Mouse (Mus musculus) small intestine, adult 2 months (tissue): Measurements from ENCODE around the gene Npepps. TPM values are rescaled to one million over a fixed set of nuclear protein-coding genes. Genes with fewer than 3 reads are reported as not detected.

Experiments used
- H3K27ac ChIP-seq: fragments of 200-500 bp; 2 replicates; pipeline ENCODE4 v1.5.1; 2012; ENCODE audit warnings: low read depth, low read length, control low read depth, inconsistent platforms; ENCODE audit not compliant: insufficient read depth
- H3K27me3 ChIP-seq: fragments of 200-500 bp; 2 replicates; pipeline ENCODE4 v1.6.1; 2012; ENCODE audit warnings: mild to moderate bottlenecking, moderate library complexity, low read length, inconsistent platforms; ENCODE audit not compliant: control insufficient read depth, insufficient read depth
- H3K36me3 ChIP-seq: fragments of 200-500 bp; 2 replicates; pipeline ENCODE4 v1.6.1; 2012; ENCODE audit warnings: mild to moderate bottlenecking, low read length, control low read depth, inconsistent platforms; ENCODE audit not compliant: control insufficient read depth, insufficient read depth
- H3K4me1 ChIP-seq: fragments of 200-500 bp; 2 replicates; pipeline ENCODE4 v1.6.1; 2012; ENCODE audit warnings: low read length, inconsistent platforms, mixed read lengths; ENCODE audit not compliant: control insufficient read depth, insufficient read depth, insufficient read length
- H3K4me3 ChIP-seq: fragments of 200-500 bp; 2 replicates; pipeline ENCODE4 v1.5.1; 2012; ENCODE audit warnings: low read depth, mild to moderate bottlenecking, control low read depth, inconsistent platforms, low read length, moderate library complexity
- CTCF ChIP-seq: fragments of 200-500 bp; IDR thresholded peaks from 2 replicates; pipeline ENCODE4 v1.5.1; 2012; ENCODE audit warnings: low read depth, mild to moderate bottlenecking, control low read depth, inconsistent platforms, low read length, moderate library complexity, mixed read lengths; ENCODE audit not compliant: insufficient replicate concordance, insufficient read length; ENCODE audit errors: extremely low read depth
- POLR2A ChIP-seq: fragments of 200-500 bp; IDR thresholded peaks from 2 replicates; pipeline ENCODE4 v1.6.1; 2012; ENCODE audit warnings: low read depth, mild to moderate bottlenecking, control low read depth, inconsistent platforms, low read length, moderate library complexity
- WGBS: fragments of 180-500 bp; shearing (Covaris S2); methylation state at CpG from one replicate; pipeline ENCODE4 v1.1.7; 2018; 5-methylcytosine and 5-hydroxymethylcytosine counted together
- polyA plus RNA-seq: library from polyadenylated mRNA; depleted of rRNA; stranded (reverse); fragments of >200 nt; gene quantifications from 2 replicates; pipeline ENCODE4 v1.2.3, GENCODE M21; 2012

The Npepps gene
- polyA plus RNA-seq, 1 experiment, result 27.3 TPM

DNA sequence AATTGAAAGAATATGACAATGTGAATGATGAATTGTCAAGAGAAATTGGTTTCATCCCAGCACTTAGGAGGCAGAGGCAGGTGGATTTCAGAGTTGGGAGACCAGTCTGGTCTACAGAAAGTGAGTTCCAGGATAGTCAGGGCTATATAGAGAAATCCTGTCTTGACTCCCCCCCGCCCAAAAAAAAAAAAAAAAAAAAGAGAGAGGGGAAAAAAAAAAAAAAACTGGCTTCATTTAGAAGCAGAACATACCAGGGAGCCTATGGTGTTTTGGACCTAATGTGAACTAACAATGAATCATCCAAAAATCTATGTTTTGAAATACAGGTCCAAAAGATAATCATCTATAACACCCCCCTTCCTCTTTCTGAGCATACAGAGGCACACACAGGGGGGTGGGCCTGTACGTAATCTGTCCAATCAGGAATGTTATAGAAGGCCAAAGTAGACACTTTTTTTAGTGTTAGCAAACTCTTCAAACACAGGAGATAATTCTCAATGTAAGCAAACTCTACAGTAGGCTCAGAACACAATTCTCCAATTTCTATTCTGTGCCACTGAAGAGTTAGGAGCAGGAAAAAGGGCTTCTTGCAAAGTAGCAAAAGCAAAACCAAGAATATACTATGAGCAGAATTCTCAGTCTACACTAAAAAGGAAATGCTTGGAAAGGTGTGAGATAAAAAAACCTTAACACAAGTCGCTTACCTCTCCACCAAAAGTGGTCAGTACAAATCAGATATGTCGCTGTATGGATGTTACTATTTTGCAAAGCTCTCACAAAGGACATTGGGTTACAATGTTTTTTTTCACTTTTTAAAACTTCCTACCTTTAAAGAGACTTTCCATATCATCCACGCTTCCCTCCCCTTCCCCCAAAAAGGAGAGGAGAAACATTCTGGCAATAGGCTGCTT is 94.5 kb downstream of the Npepps start:
- Histone ChIP-seq H3K4me3 (no peak overlapping the region), H3K36me3 (peaks cover 36% of the 10 kb centered on the region), H3K4me1 (no peaks in the 10 kb centered on the region; the same call in 1 of the 2 replicates), H3K27ac (no peak overlapping the region), H3K27me3 (no peaks in the 10 kb centered on the region)
- WGBS, result 52% methylated on average over 5 of the region's 5 CpGs
- TF ChIP-seq POLR2A (no peak), CTCF (no peak)

GRCm38 (mm10) chr11:97184875-97185274 is 95.6 kb downstream of the Npepps start:
- Histone ChIP-seq H3K4me1 (no peaks in the 10 kb centered on the region), H3K36me3 (peaks cover 47% of the 10 kb centered on the region), H3K27ac (no peak overlapping the region), H3K27me3 (no peaks in the 10 kb centered on the region), H3K4me3 (no peak overlapping the region)
- 62% methylated on average over 5 of the region's 5 CpGs for WGBS
- TF ChIP-seq CTCF, result no peak
- TF ChIP-seq POLR2A, result no peak

DNA sequence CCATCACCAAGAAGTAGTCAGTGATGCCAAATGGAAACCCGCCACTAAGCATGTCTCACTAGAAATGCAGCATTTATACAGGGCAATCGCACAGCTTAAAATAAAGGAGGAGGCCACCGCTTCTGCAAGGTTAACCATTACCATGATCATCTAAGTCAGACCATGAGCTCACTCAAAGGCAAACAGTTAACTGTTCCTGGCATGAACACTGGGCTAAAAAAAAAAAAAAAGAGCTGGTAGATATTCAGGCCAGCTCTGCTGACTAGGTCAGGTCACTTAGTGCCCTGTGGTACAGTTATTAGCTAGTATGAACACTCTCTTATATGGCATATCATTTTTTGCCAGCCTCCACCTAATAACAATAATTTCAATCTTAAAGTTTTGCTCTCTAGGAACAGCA is 98.0 kb downstream of the Npepps start:
- TF ChIP-seq CTCF (no peak), POLR2A (no peak)
- Histone ChIP-seq H3K4me3 (no peak overlapping the region), H3K27me3 (no peaks in the 10 kb centered on the region), H3K36me3 (peaks cover 62% of the 10 kb centered on the region), H3K4me1 (no peaks in the 10 kb centered on the region), H3K27ac (no peak overlapping the region)
- 68% methylated on average over 3 of the region's 3 CpGs for WGBS

- TF ChIP-seq POLR2A, result no peak
- TF ChIP-seq CTCF, result no peak
- Histone ChIP-seq H3K27ac (no peak overlapping the region), H3K27me3 (no peaks in the 10 kb centered on the region), H3K4me1 (no peaks in the 10 kb centered on the region), H3K4me3 (no peak overlapping the region), H3K36me3 (peaks cover 72% of the 10 kb centered on the region)
- 64% methylated on average over 5 of the region's 5 CpGs for WGBS
Measured at GRCm38 (mm10) chr11:97181061-97181460, 99.4 kb downstream of the Npepps start.

DNA sequence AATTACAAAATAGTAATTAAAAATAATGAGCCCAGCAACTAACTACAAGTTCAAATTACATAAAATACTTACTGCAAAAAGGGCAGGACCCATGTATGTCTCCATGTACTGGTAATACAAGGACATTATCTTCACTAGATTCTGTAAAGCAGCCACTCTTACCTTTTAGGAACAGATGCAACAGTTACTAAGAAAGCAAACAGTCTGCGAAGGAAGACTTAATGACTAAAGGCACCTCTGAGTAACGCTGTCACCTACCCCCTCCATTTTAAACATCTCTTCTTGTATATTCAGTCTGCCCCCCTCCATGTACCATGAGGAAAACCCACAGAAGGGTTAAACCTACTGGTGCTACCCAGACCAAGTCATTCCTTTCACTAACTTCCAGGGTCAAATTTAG is 102.2 kb downstream of the Npepps start:
- Histone ChIP-seq H3K27me3 (no peaks in the 10 kb centered on the region), H3K36me3 (peaks cover 84% of the 10 kb centered on the region), H3K27ac (no peak overlapping the region), H3K4me1 (no peaks in the 10 kb centered on the region), H3K4me3 (no peak overlapping the region)
- TF ChIP-seq POLR2A (no peak), CTCF (no peak)
- WGBS, result 96% methylated on average over 2 of the region's 2 CpGs

GRCm38 (mm10) chr11:97176851-97177250 is 103.6 kb downstream of the Npepps start:
- TF ChIP-seq CTCF (peak; percentile 17; the same call in 1 of the 2 replicates), POLR2A (no peak)
- H3K4me1 ChIP-seq, result no peaks in the 10 kb centered on the region
- no peaks in the 10 kb centered on the region for H3K27me3 ChIP-seq
- H3K36me3 ChIP-seq, result peaks cover 80% of the 10 kb centered on the region
- no peak overlapping the region for H3K4me3 ChIP-seq
- 43% methylated on average over 3 of the region's 3 CpGs for WGBS
- H3K27ac ChIP-seq, result no peak overlapping the region

- no peaks in the 10 kb centered on the region for H3K4me1 ChIP-seq
- H3K36me3 ChIP-seq, result peaks cover 76% of the 10 kb centered on the region
- WGBS, result 91% methylated on average over 7 of the region's 7 CpGs
- no peaks in the 10 kb centered on the region for H3K27me3 ChIP-seq
- TF ChIP-seq CTCF, result no peak
- no peak for TF ChIP-seq POLR2A
- H3K27ac ChIP-seq, result no peak overlapping the region
- no peak overlapping the region for H3K4me3 ChIP-seq
Measured at GRCm38 (mm10) chr11:97175499-97175898, 104.9 kb downstream of the Npepps start.
